Mouse (Mus musculus): Measurements from ENCODE around the gene Foxe1.

Foxe1 gene

DNA sequence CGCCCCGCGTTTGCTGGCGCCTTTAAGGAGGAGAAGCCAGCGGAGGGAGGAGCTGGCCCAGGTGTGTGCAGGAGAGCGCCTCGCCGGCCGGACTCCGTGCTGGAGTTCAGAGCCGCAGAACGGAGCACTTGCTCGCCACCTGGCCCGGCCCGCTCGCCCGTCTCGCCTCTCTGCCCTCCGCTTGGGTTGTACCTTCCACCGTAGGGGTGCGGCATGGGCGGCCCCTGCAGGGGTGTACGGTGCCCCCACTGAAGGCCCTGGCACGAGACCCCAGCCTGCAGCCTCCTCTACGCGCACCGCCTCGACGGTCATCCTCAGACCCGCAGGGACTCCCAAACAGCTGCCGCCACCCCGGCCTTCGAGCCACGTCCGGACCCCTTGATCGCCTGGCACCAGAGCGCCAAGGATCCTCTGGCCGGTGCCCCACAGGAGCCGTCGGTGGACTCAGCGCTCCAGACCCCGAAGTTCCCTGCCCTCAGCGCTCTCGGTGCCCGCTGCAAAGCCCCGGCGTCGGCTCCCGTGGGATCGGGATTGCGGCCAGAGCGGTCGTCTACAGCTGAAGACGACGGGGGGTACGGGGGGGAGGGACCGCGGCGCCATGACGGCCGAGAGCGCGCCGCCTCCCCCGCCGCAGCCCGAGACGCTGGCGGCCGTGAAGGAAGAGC lies at the start of gene Foxe1:
Gene Foxe1 (plus strand): TSS at position 14 of the 665 bp plus-strand sequence.
- TF ChIP-seq GATA4 (IDR thresholded peaks at IDR 0.05; ENCODE audit: insufficient replicate concordance, low read length) = no peak

DNA sequence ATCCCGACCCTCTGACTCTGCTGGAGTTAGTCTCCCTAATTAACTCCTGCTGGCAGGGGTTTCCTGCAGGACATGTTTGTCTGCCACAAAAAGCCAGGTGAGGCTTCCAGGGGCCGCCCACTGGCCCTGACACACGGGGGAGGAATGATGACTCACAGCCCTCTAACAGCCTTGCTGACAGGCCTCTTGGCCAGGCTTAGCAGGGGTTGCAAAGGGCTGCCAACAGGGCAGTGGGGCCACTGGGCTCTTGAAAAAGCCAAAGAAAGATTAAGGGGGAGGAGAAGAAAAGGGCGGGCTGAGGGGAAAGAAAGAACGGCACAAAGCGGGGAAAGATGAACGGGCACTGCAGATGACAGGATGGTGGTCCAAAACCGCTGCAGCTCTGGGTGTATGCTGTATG lies 39.3 kb upstream of the Foxe1 start:
- no peak for TF ChIP-seq GATA4 (IDR thresholded peaks at IDR 0.05; ENCODE audit: insufficient replicate concordance, low read length)

DNA sequence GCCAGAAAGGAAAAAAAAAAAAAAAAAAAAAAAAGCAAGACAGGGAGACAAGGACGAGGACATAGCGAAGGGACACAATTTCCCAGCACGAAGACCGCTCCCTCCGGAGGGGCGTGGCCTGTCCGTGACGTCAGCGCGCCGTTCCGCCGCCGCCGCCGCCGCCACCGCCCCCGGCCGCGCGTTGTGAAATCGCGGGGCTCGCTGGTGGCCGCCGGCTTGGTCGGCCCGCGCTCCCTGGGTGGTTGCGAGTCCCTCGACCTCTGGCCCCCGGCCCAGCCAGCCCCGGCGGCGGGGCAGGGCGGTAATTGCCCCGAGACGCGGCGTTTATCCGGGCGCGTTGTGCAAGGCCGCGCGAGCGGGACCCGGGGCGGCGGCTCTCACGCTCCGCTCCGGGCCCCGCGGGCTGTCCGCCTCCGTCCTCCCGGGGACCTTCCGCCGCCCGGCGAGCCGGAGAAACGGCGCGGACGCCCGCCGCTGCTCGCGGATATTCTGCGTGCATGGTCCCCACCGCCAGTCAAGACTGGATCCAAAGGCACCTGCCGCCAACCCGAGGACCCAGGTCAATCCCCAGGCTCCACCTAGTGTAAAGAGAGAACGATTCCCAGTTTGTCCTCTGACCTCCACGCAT lies 38.5 kb upstream of the Foxe1 start:
- no peak for TF ChIP-seq GATA4 (IDR thresholded peaks at IDR 0.05; ENCODE audit: insufficient replicate concordance, low read length)

- no peak for TF ChIP-seq GATA4 (IDR thresholded peaks at IDR 0.05; ENCODE audit: insufficient replicate concordance, low read length)
Observed at GRCm38 (mm10) chr4:46305436-46305835, 38.0 kb upstream of the Foxe1 start.

GRCm38 (mm10) chr4:46307341-46307740 lies 36.1 kb upstream of the Foxe1 start:
- no peak for TF ChIP-seq GATA4 (IDR thresholded peaks at IDR 0.05; ENCODE audit: insufficient replicate concordance, low read length)

DNA sequence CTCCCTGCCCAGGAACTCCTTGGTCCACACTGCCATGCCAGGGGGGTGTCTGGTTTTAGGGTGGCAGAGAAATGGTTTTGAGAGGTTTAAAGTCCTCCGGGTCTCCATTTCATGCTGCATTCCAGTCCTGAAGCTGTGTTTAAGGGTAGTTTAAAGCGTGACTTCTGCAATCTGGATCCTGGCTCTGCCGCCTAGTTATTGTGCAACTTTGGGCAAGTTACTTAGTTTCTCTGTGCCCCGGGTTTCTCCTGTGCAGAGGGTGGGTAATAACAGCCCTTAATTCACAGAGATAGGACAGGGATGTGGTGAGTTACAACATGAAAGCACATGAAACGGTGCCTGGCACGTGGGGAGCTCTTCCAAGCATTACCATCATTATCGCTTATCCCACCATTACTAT lies 35.5 kb upstream of the Foxe1 start:
- no peak for TF ChIP-seq GATA4 (IDR thresholded peaks at IDR 0.05; ENCODE audit: insufficient replicate concordance, low read length)

- TF ChIP-seq GATA4 (IDR thresholded peaks at IDR 0.05; ENCODE audit: insufficient replicate concordance, low read length) = no peak
Observed at GRCm38 (mm10) chr4:46311631-46312030, 31.8 kb upstream of the Foxe1 start.

DNA sequence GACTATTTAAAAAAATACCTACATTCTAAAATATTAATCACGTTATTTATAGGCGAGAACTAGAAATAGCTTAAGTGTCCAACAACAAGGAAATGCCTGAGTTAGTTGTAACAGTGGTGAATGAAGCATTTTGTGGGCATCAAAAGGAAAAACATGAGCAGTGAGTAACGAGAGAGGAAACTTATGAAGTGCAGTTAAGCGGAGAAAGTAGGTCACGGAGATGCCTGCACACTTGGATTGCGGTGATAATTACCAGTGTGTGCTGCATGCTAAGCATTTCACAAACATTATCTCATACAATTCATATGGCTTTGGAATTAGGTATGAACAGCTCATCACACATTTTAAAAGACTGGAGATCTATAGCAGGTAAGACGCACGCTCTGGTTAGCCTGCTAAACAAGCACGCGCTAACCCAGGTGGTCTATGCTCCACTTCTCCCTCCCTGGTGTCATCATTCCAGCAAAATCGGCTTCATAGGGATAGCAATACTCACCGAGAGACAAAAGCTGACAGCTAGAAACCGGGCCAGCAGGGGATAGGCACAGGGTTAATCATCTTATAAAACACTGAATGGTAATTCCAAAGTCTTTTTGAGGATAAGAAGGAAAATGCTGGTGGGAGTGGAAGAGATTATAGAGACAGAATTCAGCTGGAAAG lies 21.5 kb upstream of the Foxe1 start:
- TF ChIP-seq GATA4 (IDR thresholded peaks at IDR 0.05; ENCODE audit: insufficient replicate concordance, low read length) = no peak

GRCm38 (mm10) chr4:46322715-46323114 lies 20.7 kb upstream of the Foxe1 start:
- no peak for TF ChIP-seq GATA4 (IDR thresholded peaks at IDR 0.05; ENCODE audit: insufficient replicate concordance, low read length)

DNA sequence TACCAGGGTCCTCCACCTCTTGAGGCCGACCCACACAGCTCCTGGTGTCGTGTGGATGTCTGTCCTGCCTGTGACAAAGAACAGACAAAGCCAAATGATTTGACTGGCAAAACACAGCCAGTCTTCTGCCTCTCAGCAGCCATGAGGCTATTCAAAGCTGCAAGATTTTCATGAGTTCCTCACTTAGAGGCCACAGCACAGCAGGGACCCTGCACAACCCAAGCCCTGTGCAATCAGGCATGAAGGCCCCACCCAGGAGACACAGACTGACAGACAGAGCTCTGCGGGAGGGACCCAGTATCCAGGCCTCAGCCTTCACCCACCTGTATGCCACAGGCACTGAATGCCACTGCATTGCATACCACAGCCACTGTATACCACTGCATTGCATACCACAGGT lies 14.5 kb upstream of the Foxe1 start:
- no peak for TF ChIP-seq GATA4 (IDR thresholded peaks at IDR 0.05; ENCODE audit: insufficient replicate concordance, low read length)

DNA sequence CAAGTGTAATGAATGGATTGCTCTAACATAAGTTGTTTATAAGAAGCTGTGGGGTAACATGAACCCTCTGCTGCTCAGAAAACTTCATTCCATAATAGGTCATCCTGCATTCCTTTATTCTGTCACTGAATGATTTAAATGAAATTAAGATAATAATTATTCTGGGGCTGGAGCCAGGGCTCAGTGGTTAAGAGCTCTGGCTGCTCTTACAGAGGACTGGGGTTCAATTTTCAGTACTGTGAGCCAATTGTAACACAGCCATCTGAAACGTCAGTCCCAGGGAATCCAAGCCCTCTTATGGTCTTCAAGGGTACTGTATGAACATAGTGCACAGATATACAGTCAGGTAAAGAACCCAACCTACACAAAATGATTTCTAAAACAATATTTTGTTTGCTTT lies 7.6 kb upstream of the Foxe1 start:
- no peak for TF ChIP-seq GATA4 (IDR thresholded peaks at IDR 0.05; ENCODE audit: insufficient replicate concordance, low read length)

- no peak for TF ChIP-seq GATA4 (IDR thresholded peaks at IDR 0.05; ENCODE audit: insufficient replicate concordance, low read length)
Observed at GRCm38 (mm10) chr4:46337990-46338389, 5.4 kb upstream of the Foxe1 start.

DNA sequence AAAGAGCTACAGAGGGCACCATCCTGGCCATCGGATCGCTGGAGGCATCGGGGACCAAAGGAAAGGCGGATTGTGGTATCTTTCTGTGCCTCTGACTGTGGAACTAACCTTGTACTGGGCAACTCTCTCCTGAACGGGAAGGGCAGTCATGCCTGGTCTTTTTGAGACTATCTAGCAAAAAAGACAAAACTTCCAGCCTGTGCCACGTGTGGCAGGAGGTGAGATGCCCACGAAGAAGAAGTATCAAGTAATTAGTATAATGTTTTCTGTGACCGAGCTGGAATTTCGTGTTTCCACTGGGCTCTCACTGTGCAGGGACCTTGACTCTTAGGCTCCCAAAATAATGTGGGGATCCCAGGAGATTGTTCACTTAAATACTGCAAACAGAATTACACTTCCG lies 4.4 kb upstream of the Foxe1 start:
- no peak for TF ChIP-seq GATA4 (IDR thresholded peaks at IDR 0.05; ENCODE audit: insufficient replicate concordance, low read length)

- no peak for TF ChIP-seq GATA4 (IDR thresholded peaks at IDR 0.05; ENCODE audit: insufficient replicate concordance, low read length)
Observed at GRCm38 (mm10) chr4:46339584-46339983, 3.8 kb upstream of the Foxe1 start.

GRCm38 (mm10) chr4:46341831-46342680 lies 1.4 kb upstream of the Foxe1 start:
- TF ChIP-seq GATA4 (IDR thresholded peaks at IDR 0.05; ENCODE audit: insufficient replicate concordance, low read length) = no peak

Measured in liver, adult (tissue).